Mouse (Mus musculus): ENCODE measurements around the gene Zfp655. TPM values are rescaled to one million over a fixed set of nuclear protein-coding genes. Genes with fewer than 3 reads are reported as not detected.
"Not testable (repeated sequence)": the region's sequence is repeated elsewhere in the genome, so short reads cannot be mapped to it uniquely, and the experiment has no call there.

The Zfp655 gene
- polyA plus RNA-seq, 1 experiment from 2014 or later = 33.9 TPM

- peak within 1 kb of the TSS; percentile 77 for H3K4me3 ChIP-seq (ENCODE audit: low read length)
- peaks cover 5% of the 10 kb centered on the region; the same call in 1 of the 2 replicates for H3K36me3 ChIP-seq (ENCODE audit: control insufficient read depth, insufficient read depth, low read length)
- peak within 1 kb of the TSS; percentile 79 for H3K9ac ChIP-seq (ENCODE audit: low read length)
- no peaks in the 10 kb centered on the region for H3K27me3 ChIP-seq (ENCODE audit: control insufficient read depth, insufficient read depth, low read depth, low read length)
- ATAC-seq (ENCODE audit: low read depth) = peak; percentile 97
- no peaks in the 10 kb centered on the region for H3K9me3 ChIP-seq (ENCODE audit: control insufficient read depth, low read length)
- peak within 1 kb of the TSS; percentile 95 for H3K27ac ChIP-seq (ENCODE audit: low read length)
- H3K4me1 ChIP-seq (replicated peaks; ENCODE audit: control insufficient read depth, insufficient read depth, low read length) = peaks cover 19% of the 10 kb centered on the region
- WGBS = under 1% methylated on average over 22 of the region's 22 CpGs
- H3K4me2 ChIP-seq (ENCODE audit: low read depth, low read length) = peak within 1 kb of the TSS; percentile 72
Measured at GRCm38 (mm10) chr5:145203936-145204691, 27.4 kb upstream of the Zfp655 start, which contains the start of gene Zkscan5. Gene Zkscan5, plus strand, starts transcription at chr5:145204562.

GRCm38 (mm10) chr5:145205041-145205440, 26.5 kb upstream of the Zfp655 start:
- H3K9me3 ChIP-seq (ENCODE audit: control insufficient read depth, low read length) = no peaks in the 10 kb centered on the region
- whole genome bisulfite sequencing = 14% methylated on average over 9 of the region's 9 CpGs
- H3K27ac ChIP-seq (ENCODE audit: low read length) = 0 out of 2 replicates have a peak overlapping the region, but pooled peaks have one; percentile 15
- peaks cover 7% of the 10 kb centered on the region; the same call in 1 of the 2 replicates for H3K36me3 ChIP-seq (ENCODE audit: control insufficient read depth, insufficient read depth, low read length)
- H3K4me2 ChIP-seq (ENCODE audit: low read depth, low read length) = peak overlapping the region; percentile 72
- H3K27me3 ChIP-seq (ENCODE audit: control insufficient read depth, insufficient read depth, low read depth, low read length) = no peaks in the 10 kb centered on the region
- H3K4me1 ChIP-seq (replicated peaks; ENCODE audit: control insufficient read depth, insufficient read depth, low read length) = peaks cover 19% of the 10 kb centered on the region
- H3K4me3 ChIP-seq (ENCODE audit: low read length) = peak overlapping the region; percentile 77
- ATAC-seq (ENCODE audit: low read depth) = no peak
- H3K9ac ChIP-seq (ENCODE audit: low read length) = peak overlapping the region; percentile 51

- Histone ChIP-seq H3K4me2 (ENCODE audit: low read depth, low read length) (no peak overlapping the region), H3K27ac (ENCODE audit: low read length) (no peak overlapping the region), H3K9me3 (ENCODE audit: control insufficient read depth, low read length) (no peaks in the 10 kb centered on the region), H3K36me3 (ENCODE audit: control insufficient read depth, insufficient read depth, low read length) (peaks cover 18% of the 10 kb centered on the region), H3K27me3 (ENCODE audit: control insufficient read depth, insufficient read depth, low read depth, low read length) (no peaks in the 10 kb centered on the region), H3K4me1 (replicated peaks; ENCODE audit: control insufficient read depth, insufficient read depth, low read length) (peaks cover 10% of the 10 kb centered on the region), H3K4me3 (ENCODE audit: low read length) (no peak overlapping the region), H3K9ac (ENCODE audit: low read length) (no peak overlapping the region)
- WGBS = 97% methylated on average over 6 of the region's 6 CpGs
- no peak for ATAC-seq (ENCODE audit: low read depth)
Measured at GRCm38 (mm10) chr5:145207385-145207784, 24.1 kb upstream of the Zfp655 start.

- H3K9me3 ChIP-seq (ENCODE audit: control insufficient read depth, low read length) = no peaks in the 10 kb centered on the region
- peaks cover 10% of the 10 kb centered on the region for H3K4me1 ChIP-seq (replicated peaks; ENCODE audit: control insufficient read depth, insufficient read depth, low read length)
- H3K4me3 ChIP-seq (ENCODE audit: low read length) = no peak overlapping the region
- peaks cover 21% of the 10 kb centered on the region for H3K36me3 ChIP-seq (ENCODE audit: control insufficient read depth, insufficient read depth, low read length)
- H3K27ac ChIP-seq (ENCODE audit: low read length) = no peak overlapping the region
- no peaks in the 10 kb centered on the region for H3K27me3 ChIP-seq (ENCODE audit: control insufficient read depth, insufficient read depth, low read depth, low read length)
- WGBS = 87% methylated on average over 5 of the region's 6 CpGs
- ATAC-seq (ENCODE audit: low read depth) = no peak
- H3K4me2 ChIP-seq (ENCODE audit: low read depth, low read length) = no peak overlapping the region
- H3K9ac ChIP-seq (ENCODE audit: low read length) = no peak overlapping the region
Measured at GRCm38 (mm10) chr5:145207954-145208353, 23.6 kb upstream of the Zfp655 start.

GRCm38 (mm10) chr5:145208391-145208790, 23.1 kb upstream of the Zfp655 start:
- not testable (repeated sequence) for H3K4me3 ChIP-seq (ENCODE audit: low read length); ATAC-seq (ENCODE audit: low read depth); H3K27me3 ChIP-seq (ENCODE audit: control insufficient read depth, insufficient read depth, low read depth, low read length); H3K9me3 ChIP-seq (ENCODE audit: control insufficient read depth, low read length); H3K9ac ChIP-seq (ENCODE audit: low read length); H3K4me2 ChIP-seq (ENCODE audit: low read depth, low read length); H3K27ac ChIP-seq (ENCODE audit: low read length)
- WGBS = 36% methylated on average over 11 of the region's 11 CpGs
- peaks cover 10% of the 10 kb centered on the region for H3K4me1 ChIP-seq (replicated peaks; ENCODE audit: control insufficient read depth, insufficient read depth, low read length)
- H3K36me3 ChIP-seq (ENCODE audit: control insufficient read depth, insufficient read depth, low read length) = peaks cover 25% of the 10 kb centered on the region

- H3K27me3 ChIP-seq (ENCODE audit: control insufficient read depth, insufficient read depth, low read depth, low read length) = no peaks in the 10 kb centered on the region
- no peaks in the 10 kb centered on the region for H3K4me1 ChIP-seq (replicated peaks; ENCODE audit: control insufficient read depth, insufficient read depth, low read length)
- H3K4me2 ChIP-seq (ENCODE audit: low read depth, low read length) = no peak overlapping the region
- H3K36me3 ChIP-seq (ENCODE audit: control insufficient read depth, insufficient read depth, low read length) = peaks cover 32% of the 10 kb centered on the region
- H3K9ac ChIP-seq (ENCODE audit: low read length) = no peak overlapping the region
- H3K27ac ChIP-seq (ENCODE audit: low read length) = no peak overlapping the region
- WGBS = 96% methylated on average over 4 of the region's 4 CpGs
- ATAC-seq (ENCODE audit: low read depth) = no peak
- H3K9me3 ChIP-seq (ENCODE audit: control insufficient read depth, low read length) = no peaks in the 10 kb centered on the region
- no peak overlapping the region for H3K4me3 ChIP-seq (ENCODE audit: low read length)
Measured at GRCm38 (mm10) chr5:145211340-145211739, 20.2 kb upstream of the Zfp655 start.

- no peaks in the 10 kb centered on the region for H3K4me1 ChIP-seq (replicated peaks; ENCODE audit: control insufficient read depth, insufficient read depth, low read length)
- no peak overlapping the region for H3K4me2 ChIP-seq (ENCODE audit: low read depth, low read length)
- H3K9ac ChIP-seq (ENCODE audit: low read length) = no peak overlapping the region
- H3K27ac ChIP-seq (ENCODE audit: low read length) = no peak overlapping the region
- no peaks in the 10 kb centered on the region for H3K27me3 ChIP-seq (ENCODE audit: control insufficient read depth, insufficient read depth, low read depth, low read length)
- peaks cover 32% of the 10 kb centered on the region for H3K36me3 ChIP-seq (ENCODE audit: control insufficient read depth, insufficient read depth, low read length)
- WGBS = 84% methylated on average over 4 of the region's 4 CpGs
- H3K9me3 ChIP-seq (ENCODE audit: control insufficient read depth, low read length) = no peaks in the 10 kb centered on the region
- H3K4me3 ChIP-seq (ENCODE audit: low read length) = no peak overlapping the region
- no peak for ATAC-seq (ENCODE audit: low read depth)
Measured at GRCm38 (mm10) chr5:145212216-145212615, 19.3 kb upstream of the Zfp655 start.

GRCm38 (mm10) chr5:145213505-145213904, 18.0 kb upstream of the Zfp655 start:
- Histone ChIP-seq H3K4me3 (ENCODE audit: low read length) (no peak overlapping the region), H3K27ac (ENCODE audit: low read length) (no peak overlapping the region), H3K36me3 (ENCODE audit: control insufficient read depth, insufficient read depth, low read length) (peaks cover 33% of the 10 kb centered on the region), H3K4me1 (replicated peaks; ENCODE audit: control insufficient read depth, insufficient read depth, low read length) (no peaks in the 10 kb centered on the region), H3K4me2 (ENCODE audit: low read depth, low read length) (no peak overlapping the region), H3K9me3 (ENCODE audit: control insufficient read depth, low read length) (no peaks in the 10 kb centered on the region), H3K9ac (ENCODE audit: low read length) (no peak overlapping the region), H3K27me3 (ENCODE audit: control insufficient read depth, insufficient read depth, low read depth, low read length) (no peaks in the 10 kb centered on the region)
- 86% methylated on average over 3 of the region's 3 CpGs for WGBS
- ATAC-seq (ENCODE audit: low read depth) = no peak

- Histone ChIP-seq H3K4me3 (ENCODE audit: low read length) (no peak overlapping the region), H3K27me3 (ENCODE audit: control insufficient read depth, insufficient read depth, low read depth, low read length) (no peaks in the 10 kb centered on the region), H3K36me3 (ENCODE audit: control insufficient read depth, insufficient read depth, low read length) (peaks cover 35% of the 10 kb centered on the region), H3K9me3 (ENCODE audit: control insufficient read depth, low read length) (no peaks in the 10 kb centered on the region), H3K4me2 (ENCODE audit: low read depth, low read length) (no peak overlapping the region), H3K4me1 (replicated peaks; ENCODE audit: control insufficient read depth, insufficient read depth, low read length) (no peaks in the 10 kb centered on the region), H3K27ac (ENCODE audit: low read length) (no peak overlapping the region), H3K9ac (ENCODE audit: low read length) (no peak overlapping the region)
- no peak for ATAC-seq (ENCODE audit: low read depth)
- WGBS = 60% methylated on average over 4 of the region's 4 CpGs
Measured at GRCm38 (mm10) chr5:145214679-145215078, 16.8 kb upstream of the Zfp655 start.
